Mouse (Mus musculus): ENCODE data around the gene Mfrp.
A peak's percentile ranks its signal among the peaks of the same experiment; 100 is the strongest.

Mfrp gene

GRCm38 (mm10) chr9:44101490-44101889, at the start of gene Mfrp:
Gene Mfrp, plus strand, starts transcription at chr9:44101729.
- no peak for DNase-seq (ENCODE audit: low read depth)

DNA sequence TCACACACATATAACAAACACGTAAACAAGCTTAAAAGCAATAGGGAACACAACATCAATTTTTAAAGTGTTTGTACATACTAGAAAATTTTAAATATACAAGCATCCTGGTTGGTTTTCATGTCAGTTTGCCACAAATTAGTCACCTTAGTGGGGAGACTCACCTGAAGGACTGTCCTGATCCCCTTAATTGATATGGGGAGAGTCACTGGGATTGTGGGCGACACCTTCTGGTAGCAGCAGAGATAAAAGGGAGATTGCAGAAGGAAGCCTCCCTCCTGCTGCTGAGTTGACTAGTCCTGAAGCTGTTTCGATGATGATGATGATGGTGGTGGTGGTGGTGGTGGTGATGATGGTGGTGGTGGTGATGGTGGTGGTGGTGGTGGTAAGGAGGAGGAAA, 48.7 kb upstream of the Mfrp start:
- DNase-seq (ENCODE audit: low read depth), result no peak

GRCm38 (mm10) chr9:44053936-44054335, 47.6 kb upstream of the Mfrp start:
- no peak for DNase-seq (ENCODE audit: low read depth)

DNA sequence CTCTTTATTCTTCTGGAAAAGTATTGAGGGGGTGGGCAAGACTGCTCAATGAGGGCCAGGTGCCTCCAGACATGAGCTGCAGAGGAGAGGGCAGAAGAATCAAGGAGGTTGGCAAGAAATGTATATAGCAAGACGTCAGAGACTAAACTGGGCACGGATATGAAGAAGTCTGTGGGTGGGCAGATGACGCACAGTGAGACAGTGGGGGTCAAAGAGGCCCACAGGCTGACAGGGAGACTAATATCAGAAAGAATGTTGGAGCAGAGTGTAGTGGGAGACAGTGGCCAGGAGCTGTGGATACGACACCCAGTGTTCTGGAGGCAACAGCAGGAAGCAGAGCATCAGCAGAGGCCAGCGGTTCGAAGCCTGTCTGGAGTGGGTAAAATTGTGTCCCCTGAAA, 42.9 kb upstream of the Mfrp start:
- DNase-seq (ENCODE audit: low read depth), result no peak

DNA sequence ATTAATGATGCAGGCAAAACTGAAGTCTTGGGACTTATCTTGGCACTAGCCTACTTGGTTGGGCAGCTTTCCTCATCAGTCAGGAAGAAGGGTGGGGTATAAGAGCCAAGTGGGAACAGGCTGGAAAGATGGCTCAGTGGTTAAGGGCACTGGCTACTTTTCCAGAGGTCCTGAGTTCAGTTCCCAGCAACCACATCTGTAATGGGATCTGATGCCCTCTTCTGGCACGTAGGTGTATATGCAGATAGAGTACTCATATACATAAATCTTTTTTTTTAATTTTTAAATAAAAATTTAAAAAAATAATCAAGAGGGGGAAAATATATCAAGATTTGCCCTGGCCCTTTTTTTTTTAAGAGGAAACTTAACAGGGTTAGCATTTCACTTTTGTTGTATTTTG, 36.4 kb upstream of the Mfrp start:
- no peak for DNase-seq (ENCODE audit: low read depth)

GRCm38 (mm10) chr9:44066785-44067225, 34.7 kb upstream of the Mfrp start, which contains the start of gene Usp2:
Gene Usp2, plus strand, starts transcription at chr9:44067021.
- DNase-seq (ENCODE audit: low read depth), result peak; percentile 96

GRCm38 (mm10) chr9:44067241-44067959, 34.1 kb upstream of the Mfrp start:
- DNase-seq (ENCODE audit: low read depth), result no peak

GRCm38 (mm10) chr9:44067960-44068330, 33.6 kb upstream of the Mfrp start:
- DNase-seq (ENCODE audit: low read depth), result no peak

- no peak for DNase-seq (ENCODE audit: low read depth)
Measured at GRCm38 (mm10) chr9:44069252-44069651, 32.3 kb upstream of the Mfrp start.

- no peak for DNase-seq (ENCODE audit: low read depth)
Measured at GRCm38 (mm10) chr9:44070113-44070843, 31.3 kb upstream of the Mfrp start.

- DNase-seq (ENCODE audit: low read depth), result no peak
Measured at GRCm38 (mm10) chr9:44070844-44071231, 30.7 kb upstream of the Mfrp start.

- no peak for DNase-seq (ENCODE audit: low read depth)
Measured at GRCm38 (mm10) chr9:44071914-44072598, 29.5 kb upstream of the Mfrp start.

- DNase-seq (ENCODE audit: low read depth), result no peak
Measured at GRCm38 (mm10) chr9:44072599-44072915, 29.0 kb upstream of the Mfrp start.

GRCm38 (mm10) chr9:44073115-44073514, 28.4 kb upstream of the Mfrp start:
- no peak for DNase-seq (ENCODE audit: low read depth)

- peak; percentile 58 for DNase-seq (ENCODE audit: low read depth)
Measured at GRCm38 (mm10) chr9:44074395-44075275, 26.9 kb upstream of the Mfrp start.

DNA sequence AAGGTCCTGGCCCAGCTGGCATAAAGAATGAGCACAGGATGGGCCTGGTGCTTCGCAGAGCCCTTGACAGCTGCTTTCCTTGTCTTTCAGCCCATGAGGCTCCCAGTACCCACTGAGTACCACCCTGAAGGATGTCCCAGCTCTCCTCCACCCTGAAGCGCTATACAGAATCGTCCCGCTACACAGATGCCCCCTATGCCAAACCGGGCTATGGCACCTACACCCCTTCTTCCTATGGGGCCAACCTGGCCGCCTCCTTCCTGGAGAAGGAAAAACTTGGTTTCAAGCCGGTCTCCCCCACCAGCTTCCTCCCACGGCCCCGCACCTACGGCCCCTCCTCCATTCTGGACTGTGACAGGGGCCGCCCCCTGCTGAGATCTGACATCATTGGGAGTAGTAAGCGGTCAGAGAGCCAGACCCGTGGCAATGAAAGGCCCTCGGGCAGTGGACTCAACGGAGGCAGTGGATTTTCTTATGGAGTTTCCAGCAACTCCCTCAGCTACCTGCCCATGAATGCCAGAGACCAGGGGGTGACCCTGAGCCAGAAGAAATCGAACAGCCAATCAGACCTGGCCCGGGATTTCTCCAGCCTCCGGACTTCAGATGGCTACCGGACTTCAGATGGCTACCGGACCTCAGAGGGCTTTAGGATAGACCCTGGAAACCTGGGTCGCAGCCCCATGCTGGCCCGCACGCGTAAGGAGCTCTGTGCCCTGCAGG, 26.1 kb upstream of the Mfrp start:
- DNase-seq (ENCODE audit: low read depth), result no peak

- DNase-seq (ENCODE audit: low read depth), result no peak
Measured at GRCm38 (mm10) chr9:44075996-44076763, 25.3 kb upstream of the Mfrp start.

- DNase-seq (ENCODE audit: low read depth), result peak; percentile 59
Measured at GRCm38 (mm10) chr9:44076764-44077120, 24.8 kb upstream of the Mfrp start.

- DNase-seq (ENCODE audit: low read depth), result no peak
Measured at GRCm38 (mm10) chr9:44077266-44077910, 24.1 kb upstream of the Mfrp start.

GRCm38 (mm10) chr9:44078136-44078797, 23.3 kb upstream of the Mfrp start:
- DNase-seq (ENCODE audit: low read depth), result no peak

Data from c-Kit-positive CD71-positive TER-119-negative erythroid progenitor cells, embryonic 14.5 days (primary cell).